Mouse (Mus musculus) neural tube, embryonic 12.5 days (tissue): ENCODE measurements around the gene Cpa3. TPM values are rescaled to one million over a fixed set of nuclear protein-coding genes. Genes with fewer than 3 reads are reported as not detected.

Experiments used
- ATAC-seq: fragments of 200-750 bp; cut with Nextera tagmentation; 2 replicates; pipeline ENCODE4 v1.8.0; 2017; ENCODE audit warnings: low read depth, mild to moderate bottlenecking, moderate TSS enrichment, moderate library complexity; ENCODE audit not compliant: low FRiP score
- H3K27ac ChIP-seq: fragments of 300-500 bp; sonication (generic); 2 replicates; pipeline ENCODE4 v1.5.1; 2016
- H3K27me3 ChIP-seq: fragments of 300-500 bp; sonication (generic); replicated peaks from 2 replicates; pipeline ENCODE4 v1.6.1; 2016; ENCODE audit warnings: mild to moderate bottlenecking
- H3K36me3 ChIP-seq: fragments of 300-500 bp; sonication (generic); 2 replicates; pipeline ENCODE4 v1.6.1; 2016; ENCODE audit warnings: mild to moderate bottlenecking
- H3K4me1 ChIP-seq: fragments of 300-500 bp; sonication (generic); 2 replicates; pipeline ENCODE4 v1.6.1; 2016
- H3K4me2 ChIP-seq: fragments of 300-500 bp; sonication (generic); replicated peaks from 2 replicates; pipeline ENCODE4 v1.6.1; 2016; ENCODE audit warnings: mild to moderate bottlenecking
- H3K4me3 ChIP-seq: fragments of 300-500 bp; sonication (generic); 2 replicates; pipeline ENCODE4 v1.5.1; 2016
- H3K9ac ChIP-seq: fragments of 300-500 bp; sonication (generic); 2 replicates; pipeline ENCODE4 v1.6.1; 2016; ENCODE audit warnings: mild to moderate bottlenecking
- H3K9me3 ChIP-seq: fragments of 300-500 bp; sonication (generic); 2 replicates; pipeline ENCODE4 v1.6.1; 2016; ENCODE audit warnings: mild to moderate bottlenecking
- WGBS: fragments of 180-500 bp; shearing (Covaris S2); methylation state at CpG from one replicate; pipeline ENCODE4 v1.1.7; 2016; 5-methylcytosine and 5-hydroxymethylcytosine counted together
- microRNA-seq: library from miRNA; unstranded; fragments of <30 nt; microRNA quantifications from one replicate; pipeline ENCODE4, GENCODE M21; 2017
- polyA plus RNA-seq: library from polyadenylated mRNA; unstranded; fragments of >200 nt; fragmentation: Nextera tagmentation; extraction: Ambion mirVana; gene quantifications from 2 replicates; pipeline ENCODE4 v1.2.1, GENCODE M21; 2016

Gene Cpa3
- polyA plus RNA-seq, 1 experiment from 2014 or later, result 0.70 TPM

DNA sequence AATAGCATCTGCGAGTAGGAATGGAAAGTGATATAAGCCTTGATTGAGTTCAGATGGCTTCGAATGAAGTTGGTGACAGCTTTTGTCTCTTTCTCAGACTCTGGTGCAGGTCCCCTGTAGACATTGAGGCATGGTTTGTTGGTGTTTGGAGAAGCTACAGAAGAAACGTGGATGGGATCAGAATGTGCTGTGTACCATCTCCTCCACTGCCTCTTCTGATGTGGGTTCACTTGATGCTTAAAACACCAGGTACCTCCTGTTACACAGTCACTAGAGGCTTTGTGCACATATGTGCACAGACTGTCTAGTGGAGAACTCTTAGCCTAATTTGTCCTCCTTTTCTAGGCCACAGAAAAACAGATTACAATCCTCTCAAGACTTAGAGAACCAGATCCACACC, 19.8 kb downstream of the Cpa3 start:
- Histone ChIP-seq H3K27ac (no peak overlapping the region), H3K4me2 (no peak overlapping the region), H3K9me3 (no peaks in the 10 kb centered on the region), H3K36me3 (no peaks in the 10 kb centered on the region), H3K4me1 (no peaks in the 10 kb centered on the region), H3K4me3 (no peak overlapping the region), H3K9ac (no peak overlapping the region), H3K27me3 (no peaks in the 10 kb centered on the region)
- ATAC-seq, result no peak
- WGBS, result 84% methylated on average over 3 of the region's 3 CpGs

DNA sequence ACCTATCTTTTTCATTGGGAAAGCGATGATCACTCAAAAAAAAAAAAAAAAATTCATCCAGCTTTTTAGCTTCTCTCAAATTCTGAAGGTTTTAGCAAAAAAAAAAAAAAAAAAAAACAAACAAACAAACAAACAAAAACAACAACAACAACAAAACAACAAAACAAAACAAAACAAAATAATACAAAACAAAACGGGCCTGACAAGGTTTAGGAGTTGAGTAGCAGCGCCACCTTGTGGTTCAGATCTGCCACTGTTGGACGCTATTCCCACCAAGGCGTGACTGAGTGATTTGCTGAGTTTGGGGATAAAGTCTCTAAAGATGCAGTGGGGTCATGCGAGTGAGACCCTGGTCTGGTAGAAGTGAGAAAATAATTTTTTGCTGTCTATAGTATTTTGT, 43.1 kb downstream of the Cpa3 start:
- H3K9ac ChIP-seq, result no peak overlapping the region
- 32% methylated on average over 6 of the region's 6 CpGs for WGBS
- H3K36me3 ChIP-seq, result no peaks in the 10 kb centered on the region
- no peaks in the 10 kb centered on the region for H3K4me1 ChIP-seq
- no peaks in the 10 kb centered on the region for H3K27me3 ChIP-seq
- H3K4me3 ChIP-seq, result no peak overlapping the region
- H3K4me2 ChIP-seq, result no peak overlapping the region
- peak; percentile 70; the same call in 1 of the 2 replicates for ATAC-seq
- H3K27ac ChIP-seq, result no peak overlapping the region
- no peaks in the 10 kb centered on the region for H3K9me3 ChIP-seq

DNA sequence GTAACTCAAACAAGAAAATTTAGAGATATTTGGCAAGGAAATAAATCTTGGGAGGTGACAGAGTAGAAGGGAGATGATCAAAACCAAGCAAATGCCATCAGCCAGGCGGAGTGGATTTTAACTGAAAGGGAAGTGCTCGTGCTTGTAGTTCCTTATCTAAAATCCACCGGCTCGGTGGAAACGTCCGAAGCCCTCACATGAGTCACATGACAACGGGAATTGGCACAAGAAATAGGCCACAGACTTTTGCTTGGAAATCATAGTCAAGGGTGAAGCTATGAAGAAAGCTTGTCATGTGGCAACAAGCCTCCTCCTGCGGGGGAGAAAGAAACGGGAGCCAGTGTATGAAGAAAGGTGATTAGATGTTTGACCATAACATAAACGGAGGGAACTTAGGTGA, 44.1 kb downstream of the Cpa3 start:
- no peaks in the 10 kb centered on the region for H3K27me3 ChIP-seq
- H3K36me3 ChIP-seq, result no peaks in the 10 kb centered on the region
- no peak overlapping the region for H3K27ac ChIP-seq
- no peak overlapping the region for H3K4me2 ChIP-seq
- H3K9ac ChIP-seq, result no peak overlapping the region
- H3K4me1 ChIP-seq, result no peaks in the 10 kb centered on the region
- no peaks in the 10 kb centered on the region for H3K9me3 ChIP-seq
- WGBS, result 89% methylated on average over 10 of the region's 10 CpGs
- ATAC-seq, result no peak
- no peak overlapping the region for H3K4me3 ChIP-seq

DNA sequence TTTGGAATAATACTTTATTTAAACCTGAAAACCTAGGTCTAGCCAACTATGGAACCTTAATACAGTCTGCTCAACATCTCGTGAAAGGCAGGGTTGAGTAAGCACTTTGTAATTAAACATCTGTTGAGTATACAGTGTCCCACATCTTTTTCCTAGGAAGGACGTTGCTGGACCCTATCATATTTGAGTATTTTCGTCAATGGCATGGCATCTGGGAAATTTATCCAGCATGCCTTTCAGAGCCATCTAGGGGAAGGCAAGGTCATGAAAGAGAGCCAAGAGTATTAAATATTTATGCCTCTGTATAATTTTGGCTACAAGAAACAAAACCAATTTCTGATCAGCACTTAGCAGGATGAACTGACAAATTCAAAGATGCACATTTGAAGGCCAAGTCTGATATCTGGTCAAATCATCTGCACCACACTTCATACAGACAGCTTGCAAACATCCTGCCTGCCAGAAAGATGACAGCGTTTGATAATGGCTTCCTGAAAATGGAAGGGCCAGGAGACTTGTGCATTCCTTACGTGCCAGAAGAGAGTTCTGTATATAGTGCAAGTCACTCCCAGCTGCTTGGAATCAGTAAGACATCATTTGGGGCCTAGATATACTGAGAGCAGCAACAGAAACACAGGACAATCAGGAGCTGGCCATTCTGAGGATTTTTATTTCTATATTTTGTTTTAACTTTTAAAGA, 52.9 kb downstream of the Cpa3 start:
- no peaks in the 10 kb centered on the region for H3K4me1 ChIP-seq
- 80% methylated on average over 5 of the region's 5 CpGs for WGBS
- no peak for ATAC-seq

DNA sequence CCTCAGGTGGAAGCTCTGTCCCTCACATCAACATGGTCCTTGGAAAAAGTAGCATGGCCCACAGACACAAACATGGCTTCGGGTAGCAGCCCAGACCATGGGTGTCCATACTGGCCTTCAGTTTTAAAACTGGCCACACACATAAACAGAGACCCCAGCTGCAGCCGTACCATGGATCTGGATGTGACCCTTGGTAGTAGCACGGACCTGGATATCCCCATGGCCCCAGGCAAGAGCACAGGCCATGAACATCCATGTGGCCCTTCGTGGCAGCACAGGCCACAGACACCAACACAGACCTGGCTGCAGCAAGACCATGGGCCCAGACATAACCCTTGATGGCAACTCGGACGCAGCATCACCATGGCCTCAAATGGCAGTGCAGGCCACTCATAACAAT, 69.6 kb downstream of the Cpa3 start:
- H3K27me3 ChIP-seq, result no peaks in the 10 kb centered on the region
- H3K4me2 ChIP-seq, result no peak overlapping the region
- H3K4me3 ChIP-seq, result no peak overlapping the region
- no peak overlapping the region for H3K27ac ChIP-seq
- H3K4me1 ChIP-seq, result no peaks in the 10 kb centered on the region
- no peaks in the 10 kb centered on the region for H3K36me3 ChIP-seq
- no peak for ATAC-seq
- no peaks in the 10 kb centered on the region for H3K9me3 ChIP-seq
- H3K9ac ChIP-seq, result no peak overlapping the region
- WGBS, result 89% methylated on average over 6 of the region's 6 CpGs

More for the DNA sequence above, 52.9 kb downstream of the Cpa3 start:
- no peaks in the 10 kb centered on the region for H3K9me3 ChIP-seq
- H3K4me3 ChIP-seq, result no peak overlapping the region
- no peak overlapping the region for H3K9ac ChIP-seq
- no peak overlapping the region for H3K4me2 ChIP-seq
- H3K36me3 ChIP-seq, result no peaks in the 10 kb centered on the region
- no peak overlapping the region for H3K27ac ChIP-seq
- H3K27me3 ChIP-seq, result no peaks in the 10 kb centered on the region

DNA sequence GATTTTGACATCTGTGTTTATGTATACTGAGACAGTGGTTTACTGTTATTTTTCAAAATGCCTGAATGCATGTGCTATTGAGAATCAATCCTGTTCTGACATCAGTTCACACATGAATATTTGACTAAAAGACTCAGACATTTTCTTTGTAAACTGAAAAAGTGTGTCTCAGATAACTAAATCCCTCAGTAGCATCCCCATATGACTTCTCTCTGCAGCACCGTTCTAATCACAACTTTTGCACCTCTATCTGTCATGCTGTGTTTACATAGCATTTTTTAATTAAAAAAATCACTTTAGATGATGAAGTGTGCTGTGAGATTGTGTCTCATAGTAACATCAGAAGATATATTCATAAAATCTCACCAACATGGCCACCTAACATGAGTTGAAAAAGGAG, 74.5 kb downstream of the Cpa3 start:
- no peaks in the 10 kb centered on the region for H3K36me3 ChIP-seq
- no peaks in the 10 kb centered on the region for H3K4me1 ChIP-seq
- no peaks in the 10 kb centered on the region for H3K9me3 ChIP-seq
- no peaks in the 10 kb centered on the region for H3K27me3 ChIP-seq
- 91% methylated on average over 1 of the region's 1 CpGs for WGBS
- no peak for ATAC-seq
- no peak overlapping the region for H3K4me3 ChIP-seq
- no peak overlapping the region for H3K9ac ChIP-seq
- H3K4me2 ChIP-seq, result no peak overlapping the region
- H3K27ac ChIP-seq, result no peak overlapping the region

Small RNA genes within 50 kb of the gene (microRNA-seq; reads per million reads assigned to microRNA genes)
- not detected for gene Mir7007

Other genes starting within 250 kb of the Cpa3 start
- gene Hps3, start 206.9 kb downstream of the Cpa3 start, polyA plus RNA-seq, result 12.4 and 15.3 TPM in 2 replicates
- gene Hltf, start 184.4 kb downstream of the Cpa3 start, polyA plus RNA-seq, result 21.8 and 22.8 TPM in 2 replicates
- gene Gyg, start 86.9 kb downstream of the Cpa3 start, polyA plus RNA-seq, result 25.3 and 27.0 TPM in 2 replicates
- not detected in 2 replicates for gene Cpb1, start 33.6 kb upstream of the Cpa3 start, polyA plus RNA-seq
- 0.14 TPM in 1 of 2 replicates, not detected in the other for gene Agtr1b, start 125.0 kb upstream of the Cpa3 start, polyA plus RNA-seq